Mouse (Mus musculus): ENCODE measurements at regions not wholly inside any gene's neighbourhood (a gene's known extent, or its start where the extent isn't known, plus 50 kb on each side); places are given as distances from the start of the nearest gene placed in this dataset.

GRCm38 (mm10) chr10:43748300-43748699 lies 153.2 kb downstream of the Qrsl1 start:
- DNase-seq (ENCODE audit: low spot score in 2 of 2), result no peak

- no peak for DNase-seq (ENCODE audit: low spot score in 2 of 2)
Observed at GRCm38 (mm10) chr10:43749496-43750110, 151.9 kb downstream of the Qrsl1 start.

- no peak for DNase-seq (ENCODE audit: low spot score in 2 of 2)
Observed at GRCm38 (mm10) chr10:43750401-43750800, 151.1 kb downstream of the Qrsl1 start.

GRCm38 (mm10) chr10:43750854-43751253 lies 150.7 kb downstream of the Qrsl1 start:
- no peak for DNase-seq (ENCODE audit: low spot score in 2 of 2)

- DNase-seq (ENCODE audit: low spot score in 2 of 2), result peak; percentile 21 to 22
Observed at GRCm38 (mm10) chr10:43751881-43752675, 149.5 kb downstream of the Qrsl1 start.

GRCm38 (mm10) chr10:43756881-43757565 lies 144.5 kb downstream of the Qrsl1 start:
- DNase-seq (ENCODE audit: low spot score in 2 of 2), result no peak

GRCm38 (mm10) chr10:43758124-43759025 lies 143.2 kb downstream of the Qrsl1 start:
- no peak for DNase-seq (ENCODE audit: low spot score in 2 of 2)

GRCm38 (mm10) chr10:43759186-43759905 lies 142.2 kb downstream of the Qrsl1 start:
- DNase-seq (ENCODE audit: low spot score in 2 of 2), result no peak

GRCm38 (mm10) chr10:43759906-43760281 lies 141.7 kb downstream of the Qrsl1 start:
- DNase-seq (ENCODE audit: low spot score in 2 of 2), result no peak

- DNase-seq (ENCODE audit: low spot score in 2 of 2), result no peak
Observed at GRCm38 (mm10) chr10:43761979-43762570, 139.5 kb downstream of the Qrsl1 start.

GRCm38 (mm10) chr10:43764581-43764980 lies 137.0 kb downstream of the Qrsl1 start:
- DNase-seq (ENCODE audit: low spot score in 2 of 2), result no peak

GRCm38 (mm10) chr10:43765275-43765674 lies 136.3 kb downstream of the Qrsl1 start:
- DNase-seq (ENCODE audit: low spot score in 2 of 2), result no peak

GRCm38 (mm10) chr10:43765829-43766486 lies 135.6 kb downstream of the Qrsl1 start:
- no peak for DNase-seq (ENCODE audit: low spot score in 2 of 2)

- DNase-seq (ENCODE audit: low spot score in 2 of 2), result no peak
Observed at GRCm38 (mm10) chr10:43767961-43768726, 133.4 kb downstream of the Qrsl1 start.

- DNase-seq (ENCODE audit: low spot score in 2 of 2), result no peak
Observed at GRCm38 (mm10) chr10:43769026-43769425, 132.5 kb downstream of the Qrsl1 start.

- DNase-seq (ENCODE audit: low spot score in 2 of 2), result no peak
Observed at GRCm38 (mm10) chr10:43775807-43776206, 125.7 kb downstream of the Qrsl1 start.

GRCm38 (mm10) chr10:43777612-43778600 lies 123.6 kb downstream of the Qrsl1 start:
- DNase-seq (ENCODE audit: low spot score in 2 of 2), result peak; percentile 34 to 64

GRCm38 (mm10) chr10:43780571-43780970 lies 121.0 kb downstream of the Qrsl1 start:
- no peak for DNase-seq (ENCODE audit: low spot score in 2 of 2)
